Mouse (Mus musculus): Measurements from ENCODE around the gene C5ar2. TPM values are rescaled to one million over a fixed set of nuclear protein-coding genes. Genes with fewer than 3 reads are reported as not detected.
"Not testable (repeated sequence)": the region's sequence is repeated elsewhere in the genome, so short reads cannot be mapped to it uniquely, and the experiment has no call there.

C5ar2 gene
- total RNA-seq, 2 experiments from 2014 or later: 1.7 to 6.3 TPM

GRCm38 (mm10) chr7:16259110-16259590 is 15.2 kb upstream of the C5ar2 start, which contains the start of gene C5ar1:
Gene C5ar1 (minus strand): TSS chr7:16259540.
- ATAC-seq (replicated peaks; ENCODE audit: low FRiP score, poor library complexity, severe bottlenecking): no peak

GRCm38 (mm10) chr7:16257830-16258229 is 13.9 kb upstream of the C5ar2 start:
- no peak for ATAC-seq (replicated peaks; ENCODE audit: low FRiP score, poor library complexity, severe bottlenecking)

DNA sequence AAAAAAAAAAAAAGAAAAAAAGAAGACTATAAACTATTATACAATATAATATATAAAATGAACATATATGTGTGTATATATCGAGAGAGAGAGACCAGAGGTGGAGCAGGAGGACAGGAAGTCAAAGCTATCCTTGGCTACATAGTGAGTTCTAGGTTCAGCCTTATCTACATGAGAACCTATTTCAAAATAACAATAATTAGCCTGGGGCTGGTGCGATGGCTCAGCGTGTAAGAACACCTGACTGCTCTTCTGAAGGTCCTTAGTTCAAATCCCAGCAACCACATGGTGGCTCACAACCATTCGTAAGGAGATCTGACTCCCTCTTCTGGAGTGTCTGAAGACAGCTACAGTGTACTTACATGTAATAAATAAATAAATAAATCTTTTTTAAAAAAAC is 12.0 kb upstream of the C5ar2 start:
- ATAC-seq (replicated peaks; ENCODE audit: low FRiP score, poor library complexity, severe bottlenecking): not testable (repeated sequence)

- no peak for ATAC-seq (replicated peaks; ENCODE audit: low FRiP score, poor library complexity, severe bottlenecking)
Measured at GRCm38 (mm10) chr7:16254195-16254594, 10.2 kb upstream of the C5ar2 start.

GRCm38 (mm10) chr7:16250687-16251086 is 6.7 kb upstream of the C5ar2 start:
- ATAC-seq (replicated peaks; ENCODE audit: low FRiP score, poor library complexity, severe bottlenecking): no peak

GRCm38 (mm10) chr7:16245958-16246357 is 2.0 kb upstream of the C5ar2 start:
- ATAC-seq (replicated peaks; ENCODE audit: low FRiP score, poor library complexity, severe bottlenecking): no peak

GRCm38 (mm10) chr7:16242198-16242597 is 1.8 kb downstream of the C5ar2 start:
- ATAC-seq (replicated peaks; ENCODE audit: low FRiP score, poor library complexity, severe bottlenecking): no peak

DNA sequence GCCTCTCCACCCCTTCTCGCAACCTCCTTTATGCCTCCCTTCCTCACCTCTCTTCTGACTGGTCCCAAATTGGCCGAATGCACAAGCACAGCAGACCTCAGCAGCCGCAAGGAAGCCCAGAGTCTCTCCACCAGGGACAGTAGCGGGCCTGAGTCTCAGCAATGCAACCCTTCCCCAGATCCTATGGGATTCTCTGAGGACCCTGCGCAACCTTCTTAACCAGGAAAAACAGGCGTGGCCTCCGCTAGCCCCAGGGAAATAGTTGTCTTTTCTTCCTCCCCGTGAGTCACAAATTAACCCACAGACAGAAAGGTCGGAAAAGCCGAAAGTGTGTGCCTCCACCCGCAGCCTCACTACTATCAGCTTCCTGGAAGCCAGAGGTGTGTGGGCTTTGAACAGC is 2.2 kb downstream of the C5ar2 start:
- ATAC-seq (replicated peaks; ENCODE audit: low FRiP score, poor library complexity, severe bottlenecking): no peak

DNA sequence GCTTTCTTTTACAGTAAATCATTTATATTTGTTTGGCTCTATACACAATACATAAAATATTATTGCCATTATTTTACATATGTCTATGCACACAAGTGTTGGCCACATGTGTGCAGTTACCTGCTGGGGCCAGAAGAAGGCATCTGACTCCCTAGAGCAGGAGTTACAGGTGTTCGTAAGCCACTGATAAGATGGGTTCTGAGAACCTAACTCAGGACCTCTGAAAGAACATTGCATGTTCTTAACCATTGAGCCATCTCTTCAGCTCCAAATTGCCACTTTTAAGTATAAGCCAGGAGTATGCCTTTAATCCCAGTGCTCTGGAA is 3.0 kb downstream of the C5ar2 start:
- no peak for ATAC-seq (replicated peaks; ENCODE audit: low FRiP score, poor library complexity, severe bottlenecking)

GRCm38 (mm10) chr7:16240281-16240977 is 3.5 kb downstream of the C5ar2 start:
- ATAC-seq (replicated peaks; ENCODE audit: low FRiP score, poor library complexity, severe bottlenecking): peak; percentile 50; the same call in 1 of the 2 replicates

- peak; percentile 40; the same call in 1 of the 2 replicates for ATAC-seq (replicated peaks; ENCODE audit: low FRiP score, poor library complexity, severe bottlenecking)
Measured at GRCm38 (mm10) chr7:16239554-16239997, 4.4 kb downstream of the C5ar2 start.

DNA sequence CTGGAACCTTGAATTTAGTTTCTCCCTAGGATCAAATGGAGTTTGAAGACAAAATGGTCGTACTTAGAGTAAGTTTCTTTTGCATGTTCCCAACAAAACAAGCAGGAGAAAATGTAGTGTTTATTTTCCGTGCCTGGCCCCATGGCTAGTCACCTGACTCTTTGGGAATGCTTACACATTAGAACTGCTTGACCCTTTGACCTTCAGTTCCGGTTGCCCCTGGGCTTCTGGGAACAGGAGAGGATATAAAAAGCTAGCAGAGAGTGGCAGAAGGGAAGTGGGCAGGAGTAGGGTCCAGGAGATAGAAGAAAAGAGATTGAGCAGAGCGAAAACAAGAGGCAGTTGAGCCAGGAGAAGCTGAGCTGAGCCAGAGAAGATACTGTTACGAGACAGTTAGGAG is 14.1 kb downstream of the C5ar2 start:
- no peak for ATAC-seq (replicated peaks; ENCODE audit: low FRiP score, poor library complexity, severe bottlenecking)

DNA sequence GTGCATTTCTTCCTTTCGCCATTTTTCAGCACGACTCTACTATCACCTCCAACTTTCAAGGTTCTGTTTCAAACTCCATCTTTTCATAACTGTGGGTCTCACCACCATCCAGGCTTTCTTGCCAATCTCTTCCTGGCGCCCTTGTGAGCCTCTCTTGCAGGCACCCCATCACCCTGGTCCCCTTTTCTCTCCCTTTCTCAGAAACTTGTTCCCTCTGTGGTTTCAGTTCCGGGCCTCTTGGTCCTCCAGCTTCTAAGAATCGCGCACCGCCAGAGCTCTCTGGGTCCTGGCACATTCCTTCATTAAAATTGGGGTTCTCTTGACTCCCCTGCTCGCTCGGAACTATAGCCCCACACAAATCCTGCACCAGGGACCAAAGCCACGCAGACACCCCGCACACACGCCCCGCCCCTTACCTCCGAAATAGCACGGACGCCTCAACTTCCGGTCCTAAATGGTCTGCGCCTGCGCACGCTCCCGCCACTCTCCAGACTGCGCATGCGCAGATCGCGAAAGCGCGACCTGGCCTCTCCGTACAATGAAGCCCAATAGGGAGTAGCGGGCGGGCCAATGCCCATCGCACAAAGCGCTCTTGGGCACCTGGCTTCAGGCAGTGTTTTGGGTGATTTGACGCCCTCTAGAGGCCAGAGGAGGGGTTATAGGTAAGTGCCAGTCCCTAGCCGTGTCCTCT is 22.2 kb downstream of the C5ar2 start, which contains the start of gene Dhx34:
Gene Dhx34, minus strand, starts transcription at position 456 of the 691 bp plus-strand sequence.
- peak; percentile 96 for ATAC-seq (replicated peaks; ENCODE audit: low FRiP score, poor library complexity, severe bottlenecking)

- ATAC-seq (replicated peaks; ENCODE audit: low FRiP score, poor library complexity, severe bottlenecking): no peak
Measured at GRCm38 (mm10) chr7:16213986-16214385, 30.0 kb downstream of the C5ar2 start.

DNA sequence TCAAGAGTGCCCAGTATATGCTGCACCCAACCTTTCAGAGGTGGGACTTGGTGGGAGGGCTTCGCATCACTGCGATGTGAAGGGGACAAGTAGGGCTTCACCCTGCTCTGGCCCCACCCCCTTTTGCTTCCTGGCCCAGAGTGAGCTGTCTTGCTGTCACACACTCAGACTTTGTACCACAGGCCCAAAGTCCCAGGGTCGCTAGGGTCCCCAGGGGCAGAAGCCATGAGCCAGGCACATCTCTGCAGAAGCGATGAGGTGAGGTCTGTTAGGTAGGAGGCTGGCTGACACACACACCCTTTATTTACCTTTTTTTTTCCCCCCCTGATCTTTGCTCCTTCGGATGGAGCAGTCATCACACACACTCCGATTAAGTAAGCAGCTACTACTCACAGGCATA is 30.8 kb downstream of the C5ar2 start:
- no peak for ATAC-seq (replicated peaks; ENCODE audit: low FRiP score, poor library complexity, severe bottlenecking)

DNA sequence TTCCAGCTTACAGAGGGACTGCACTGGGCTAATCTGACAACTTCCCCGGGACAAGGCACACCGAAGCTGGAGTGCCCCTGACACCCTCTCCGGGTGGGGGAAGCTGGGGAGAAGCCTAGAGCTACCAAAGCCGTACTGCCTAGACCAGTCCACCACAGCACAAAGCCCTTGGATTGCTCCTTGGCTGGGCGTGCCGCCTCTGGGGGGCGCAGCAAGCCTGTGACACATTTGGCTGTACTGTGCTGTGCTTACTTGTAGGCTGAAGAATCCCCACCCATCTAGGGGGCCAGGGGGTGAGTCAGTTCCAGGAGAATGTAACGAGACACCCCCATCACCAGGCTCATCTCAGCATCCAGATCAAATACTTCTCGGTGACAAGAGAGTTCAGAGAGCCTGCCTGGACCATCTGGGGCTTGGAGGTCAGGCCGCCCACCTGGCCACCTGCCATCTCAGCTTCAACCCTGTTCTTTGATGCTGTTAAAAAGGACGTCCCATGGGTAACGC is 33.0 kb downstream of the C5ar2 start:
- ATAC-seq (replicated peaks; ENCODE audit: low FRiP score, poor library complexity, severe bottlenecking): no peak

DNA sequence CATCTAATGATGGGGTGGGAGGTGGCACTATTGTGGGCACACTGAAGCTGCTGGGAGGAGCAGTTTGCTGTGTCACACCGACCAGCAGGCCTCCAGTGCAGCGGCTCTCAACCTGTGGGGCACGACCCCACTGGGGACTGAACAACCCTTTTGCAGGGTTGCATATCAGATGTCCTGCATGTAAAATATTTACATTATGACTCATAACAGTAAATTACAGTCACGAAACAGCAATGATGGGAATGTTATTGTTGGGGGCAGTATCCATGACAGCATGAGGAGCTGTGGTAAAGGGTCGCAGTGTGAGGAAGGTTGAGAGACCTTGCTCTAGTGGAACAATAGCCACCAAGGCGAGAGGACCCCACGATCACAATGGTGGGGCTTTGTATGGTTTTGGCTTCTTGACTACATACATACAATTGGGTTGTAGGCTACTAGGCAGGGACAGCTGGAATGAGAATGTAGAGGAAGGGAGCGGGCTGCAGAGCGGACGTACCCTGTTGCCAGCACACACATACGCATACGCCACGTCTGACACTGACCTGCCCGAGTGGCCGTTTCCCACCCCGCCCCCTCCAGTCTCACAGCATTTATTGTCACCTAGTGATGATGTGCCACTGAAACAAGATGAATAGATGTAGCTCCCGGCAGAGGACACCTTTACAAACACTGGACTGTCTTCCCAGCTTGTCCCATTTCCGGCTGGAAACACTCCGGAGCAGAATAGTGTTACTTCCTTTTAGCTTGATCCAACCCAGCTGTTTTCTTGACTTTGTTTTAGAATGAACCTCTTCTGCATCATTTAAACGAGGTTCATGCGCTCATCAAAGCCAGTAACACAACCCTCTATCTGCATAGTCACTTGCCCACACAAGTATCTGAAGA is 34.9 kb downstream of the C5ar2 start:
- ATAC-seq (replicated peaks; ENCODE audit: low FRiP score, poor library complexity, severe bottlenecking): no peak

GRCm38 (mm10) chr7:16207496-16207895 is 36.5 kb downstream of the C5ar2 start:
- ATAC-seq (replicated peaks; ENCODE audit: low FRiP score, poor library complexity, severe bottlenecking): no peak

GRCm38 (mm10) chr7:16207076-16207475 is 36.9 kb downstream of the C5ar2 start:
- ATAC-seq (replicated peaks; ENCODE audit: low FRiP score, poor library complexity, severe bottlenecking): no peak

GRCm38 (mm10) chr7:16204791-16205190 is 39.2 kb downstream of the C5ar2 start:
- ATAC-seq (replicated peaks; ENCODE audit: low FRiP score, poor library complexity, severe bottlenecking): no peak
